Mouse (Mus musculus) adrenal gland, postnatal 36 days (tissue): ENCODE data around the gene Henmt1. TPM values are rescaled to one million over a fixed set of nuclear protein-coding genes. Genes with fewer than 3 reads are reported as not detected.

Source experiments
- DNase-seq, 2 experiments: peaks; one replicate each; pipeline ENCODE4 v3.0.0; 2021; ENCODE audit warnings: mixed read lengths in 1 of 2
- long read RNA-seq, 2 experiments: library from polyadenylated mRNA; stranded (forward); transcript quantifications; one replicate each; pipeline ENCODE4 v2.0.0; 2021; ENCODE audit warnings: borderline sequencing depth in 2 of 2
- total RNA-seq, 2 experiments: library from RNA; stranded (reverse); gene quantifications; 2 replicates each; pipeline ENCODE4 v1.2.3; 2021

Gene Henmt1
- not detected for total RNA-seq
- long read RNA-seq, experiment 1 = 0 reads
- long read RNA-seq, experiment 2 = 0 reads

GRCm38 (mm10) chr3:108939573-108939972, at the start of gene Henmt1:
Henmt1 (plus strand) TSS chr3:108939873.
- no peak for DNase-seq

GRCm38 (mm10) chr3:108889908-108890307, 49.8 kb upstream of the Henmt1 start, which contains the start of gene Fndc7:
Fndc7 (minus strand) TSS chr3:108890008.
- DNase-seq = no peak

- no peak for DNase-seq
These were observed 47.6 kb upstream of the Henmt1 start for GRCm38 (mm10) chr3:108892080-108892479.

- no peak for DNase-seq
These were observed 46.8 kb upstream of the Henmt1 start for GRCm38 (mm10) chr3:108892914-108893313.

- no peak for DNase-seq
These were observed 41.0 kb upstream of the Henmt1 start for GRCm38 (mm10) chr3:108898640-108899039.

- no peak for DNase-seq
These were observed 39.5 kb upstream of the Henmt1 start for GRCm38 (mm10) chr3:108900147-108900546.

- DNase-seq = no peak
These were observed 39.0 kb upstream of the Henmt1 start for GRCm38 (mm10) chr3:108900681-108901080.

GRCm38 (mm10) chr3:108902038-108902437, 37.6 kb upstream of the Henmt1 start:
- DNase-seq = no peak

GRCm38 (mm10) chr3:108902934-108903333, 36.7 kb upstream of the Henmt1 start:
- DNase-seq = no peak

- DNase-seq = peak; percentile 15 to 22
These were observed 29.2 kb upstream of the Henmt1 start for GRCm38 (mm10) chr3:108910303-108911080.

GRCm38 (mm10) chr3:108911081-108911547, 28.6 kb upstream of the Henmt1 start:
- DNase-seq = peak; percentile 64 to 75

- DNase-seq = peak; percentile 97 to 98
These were observed 27.9 kb upstream of the Henmt1 start, which contains the start of gene Prpf38b for GRCm38 (mm10) chr3:108911548-108912413. Prpf38b (minus strand) TSS chr3:108911727.

GRCm38 (mm10) chr3:108915999-108916398, 23.7 kb upstream of the Henmt1 start:
- no peak for DNase-seq

- no peak for DNase-seq
These were observed 22.8 kb upstream of the Henmt1 start for GRCm38 (mm10) chr3:108916857-108917256.

GRCm38 (mm10) chr3:108917986-108918385, 21.7 kb upstream of the Henmt1 start:
- no peak for DNase-seq

GRCm38 (mm10) chr3:108918852-108919251, 20.8 kb upstream of the Henmt1 start:
- DNase-seq = no peak

- DNase-seq = no peak
These were observed 19.1 kb upstream of the Henmt1 start for GRCm38 (mm10) chr3:108920442-108921070.

GRCm38 (mm10) chr3:108921822-108922221, 17.9 kb upstream of the Henmt1 start:
- no peak for DNase-seq

GRCm38 (mm10) chr3:108925677-108926076, 14.0 kb upstream of the Henmt1 start:
- no peak for DNase-seq

GRCm38 (mm10) chr3:108926308-108926707, 13.4 kb upstream of the Henmt1 start:
- DNase-seq = no peak

- DNase-seq = peak; percentile 10 to 34
These were observed 6.1 kb upstream of the Henmt1 start for GRCm38 (mm10) chr3:108933557-108933956.

GRCm38 (mm10) chr3:108938691-108939090, 982 bp upstream of the Henmt1 start:
- DNase-seq = no peak
